Mouse (Mus musculus) stomach, embryonic 15.5 days (tissue): Measurements from ENCODE around the gene Arhgap32. TPM values are rescaled to one million over a fixed set of nuclear protein-coding genes. Genes with fewer than 3 reads are reported as not detected.

Experiments
- microRNA-seq: library from miRNA; unstranded; fragments of <30 nt; microRNA quantifications from one replicate; pipeline ENCODE4, GENCODE M21; 2016
- polyA plus RNA-seq: library from polyadenylated mRNA; unstranded; fragments of >200 nt; fragmentation: Nextera tagmentation; extraction: Ambion mirVana; gene quantifications from 2 replicates; pipeline ENCODE4 v1.2.1, GENCODE M21; 2015

Gene Arhgap32
- polyA plus RNA-seq, 1 experiment from 2014 or later, result 11.7 TPM

Small RNAs within 50 kb of the gene (microRNA-seq; reads per million reads assigned to microRNA genes)
- not detected for gene Gm44453

Other genes starting within 250 kb of the Arhgap32 start
- 0.62 and 0.69 TPM in 2 replicates for gene Barx2, start 202.7 kb upstream of the Arhgap32 start, polyA plus RNA-seq
- 0.08 and 0.13 TPM in 2 replicates for gene Kcnj5, start 228.2 kb downstream of the Arhgap32 start, polyA plus RNA-seq